Mouse (Mus musculus): Measurements from ENCODE around the gene Mtss1l. TPM values are rescaled to one million over a fixed set of nuclear protein-coding genes. Genes with fewer than 3 reads are reported as not detected.

Mtss1l gene
- polyA plus RNA-seq (2015; fragmentation: Nextera tagmentation; extraction: Ambion mirVana): 5.7 and 7.5 TPM in 2 replicates

DNA sequence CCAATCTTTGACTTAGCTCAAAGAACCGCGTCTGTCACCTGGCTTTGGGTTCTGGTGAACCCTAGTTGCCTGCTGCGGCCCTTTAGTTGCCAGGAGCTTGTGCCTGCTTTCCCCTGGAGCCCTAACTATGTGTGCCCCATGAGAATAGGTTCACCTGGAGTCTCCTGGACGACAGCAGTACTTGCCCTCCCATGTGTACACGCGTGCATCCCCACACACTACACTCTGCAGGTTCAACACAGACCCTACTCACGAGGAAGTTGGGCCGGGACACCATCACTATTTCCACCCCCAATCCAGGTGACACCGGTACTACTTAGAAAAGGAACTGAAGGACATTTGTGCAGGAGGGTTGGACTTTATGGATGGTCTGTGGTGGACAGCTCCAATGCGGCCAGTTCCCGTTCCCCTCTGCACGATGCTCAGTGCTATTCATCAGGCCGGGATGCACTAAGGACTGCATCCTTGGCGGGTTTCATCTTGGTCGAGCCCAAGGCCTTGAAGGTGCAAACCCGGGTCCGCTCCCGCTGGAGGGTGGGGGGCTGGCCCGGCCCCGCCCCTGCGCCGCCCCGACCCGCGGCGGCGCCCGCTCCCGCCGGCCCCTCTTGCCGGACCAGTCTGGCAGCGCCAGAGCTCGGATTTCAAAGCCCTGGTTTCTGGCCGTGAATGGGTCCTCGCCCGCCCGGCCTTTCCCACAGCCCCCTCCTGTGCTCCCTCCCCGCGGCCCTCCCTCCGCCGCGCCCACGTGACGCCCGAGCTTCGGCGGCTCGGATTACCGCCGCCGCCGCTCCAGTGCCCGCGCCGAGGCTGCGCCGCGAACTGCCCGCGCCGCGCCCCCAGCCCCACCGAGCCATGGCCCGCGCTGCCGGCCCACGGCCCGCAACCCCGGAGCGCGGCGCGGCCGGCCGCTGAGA lies at the start of gene Mtss1l:
Gene Mtss1l, plus strand, starts transcription at position 792 of the 914 bp plus-strand sequence.
- DNase-seq (ENCODE audit: low spot score): peak; percentile 87
- Histone ChIP-seq H3K36me3 (ENCODE audit: control insufficient read depth, insufficient read depth, low read length) (no peaks in the 10 kb centered on the region), H3K9me3 (ENCODE audit: control insufficient read depth, low read length) (no peaks in the 10 kb centered on the region), H3K4me1 (replicated peaks; ENCODE audit: control insufficient read depth, insufficient read depth) (peaks cover 8% of the 10 kb centered on the region), H3K9ac (ENCODE audit: low read length) (peak within 1 kb of the TSS; percentile 88), H3K27ac (replicated peaks) (peak within 1 kb of the TSS; percentile 94), H3K27me3 (ENCODE audit: control insufficient read depth, insufficient read depth, low read length) (no peaks in the 10 kb centered on the region), H3K4me3 (ENCODE audit: low read depth, low read length) (peak within 1 kb of the TSS; percentile 59), H3K4me2 (replicated peaks; ENCODE audit: low read depth) (peak within 1 kb of the TSS; percentile 69)
- ATAC-seq (ENCODE audit: low FRiP score, low TSS enrichment): peak; percentile 77
- TF ChIP-seq EP300 (optimal IDR thresholded peaks at IDR 0.05) (no peak), CTCF (IDR thresholded peaks at IDR 0.05; ENCODE audit: low read depth) (no peak)
- 6% methylated on average over 48 of the region's 75 CpGs for WGBS

DNA sequence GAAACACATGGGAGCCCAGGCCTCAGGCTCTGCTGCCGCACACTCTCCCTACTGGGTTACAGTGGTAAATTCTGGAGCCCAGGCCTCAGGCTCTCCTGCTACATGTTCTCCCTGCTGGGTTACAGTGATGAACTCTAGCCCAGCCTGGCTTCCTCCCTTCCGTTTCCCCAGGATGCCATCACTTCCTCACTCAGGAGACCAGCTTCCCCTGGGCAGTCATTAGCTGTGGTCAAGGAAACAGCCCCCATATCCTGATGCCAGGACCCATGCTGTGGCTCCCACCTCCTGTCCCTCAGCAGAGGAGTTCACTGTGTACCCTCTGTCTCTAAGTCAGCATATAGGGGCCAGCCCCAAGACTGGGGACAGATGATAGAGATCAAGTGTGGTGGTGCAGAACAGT lies 49.1 kb upstream of the Mtss1l start:
- TF ChIP-seq CTCF (IDR thresholded peaks at IDR 0.05; ENCODE audit: low read depth): no peak
- ATAC-seq (ENCODE audit: low FRiP score, low TSS enrichment) (no peak), DNase-seq (ENCODE audit: low spot score) (no peak)
- Histone ChIP-seq H3K9ac (ENCODE audit: low read length) (no peak overlapping the region), H3K27ac (replicated peaks) (0 out of 2 replicates have a peak overlapping the region, but pooled peaks have one; percentile 35), H3K4me2 (replicated peaks; ENCODE audit: low read depth) (no peak overlapping the region), H3K4me1 (replicated peaks; ENCODE audit: control insufficient read depth, insufficient read depth) (no peaks in the 10 kb centered on the region), H3K9me3 (ENCODE audit: control insufficient read depth, low read length) (no peaks in the 10 kb centered on the region), H3K4me3 (ENCODE audit: low read depth, low read length) (no peak overlapping the region), H3K27me3 (ENCODE audit: control insufficient read depth, insufficient read depth, low read length) (no peaks in the 10 kb centered on the region), H3K36me3 (ENCODE audit: control insufficient read depth, insufficient read depth, low read length) (peaks cover 6% of the 10 kb centered on the region)
- 91% methylated on average over 2 of the region's 2 CpGs for WGBS

DNA sequence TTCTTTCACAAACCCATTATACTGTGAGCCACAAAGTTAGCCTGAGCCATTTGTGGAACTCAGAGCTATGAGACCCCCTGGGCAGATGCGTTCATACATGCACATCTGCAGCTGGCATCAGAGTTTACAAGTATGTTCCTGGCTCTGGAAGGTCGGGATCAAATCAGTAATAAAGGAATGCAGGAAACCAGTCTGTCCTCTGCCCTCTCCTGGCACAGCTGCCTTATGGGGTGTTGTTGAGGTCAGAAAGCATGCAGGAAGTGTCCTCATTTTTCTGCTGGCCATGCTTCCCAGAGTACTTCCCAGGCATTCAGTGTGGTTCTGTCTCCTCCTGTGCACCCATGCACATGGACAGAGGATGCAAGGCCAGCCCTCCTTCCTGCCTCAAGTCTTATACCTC lies 48.1 kb upstream of the Mtss1l start:
- no peaks in the 10 kb centered on the region for H3K9me3 ChIP-seq (ENCODE audit: control insufficient read depth, low read length)
- no peak overlapping the region for H3K9ac ChIP-seq (ENCODE audit: low read length)
- no peak overlapping the region for H3K4me2 ChIP-seq (replicated peaks; ENCODE audit: low read depth)
- no peak for ATAC-seq (ENCODE audit: low FRiP score, low TSS enrichment)
- no peak for DNase-seq (ENCODE audit: low spot score)
- 74% methylated on average over 2 of the region's 2 CpGs for WGBS
- peaks cover 6% of the 10 kb centered on the region for H3K36me3 ChIP-seq (ENCODE audit: control insufficient read depth, insufficient read depth, low read length)
- no peak overlapping the region for H3K4me3 ChIP-seq (ENCODE audit: low read depth, low read length)
- H3K4me1 ChIP-seq (replicated peaks; ENCODE audit: control insufficient read depth, insufficient read depth): no peaks in the 10 kb centered on the region
- H3K27me3 ChIP-seq (ENCODE audit: control insufficient read depth, insufficient read depth, low read length): no peaks in the 10 kb centered on the region
- TF ChIP-seq CTCF (IDR thresholded peaks at IDR 0.05; ENCODE audit: low read depth): no peak
- TF ChIP-seq EP300 (optimal IDR thresholded peaks at IDR 0.05): no peak
- no peak overlapping the region for H3K27ac ChIP-seq (replicated peaks)

DNA sequence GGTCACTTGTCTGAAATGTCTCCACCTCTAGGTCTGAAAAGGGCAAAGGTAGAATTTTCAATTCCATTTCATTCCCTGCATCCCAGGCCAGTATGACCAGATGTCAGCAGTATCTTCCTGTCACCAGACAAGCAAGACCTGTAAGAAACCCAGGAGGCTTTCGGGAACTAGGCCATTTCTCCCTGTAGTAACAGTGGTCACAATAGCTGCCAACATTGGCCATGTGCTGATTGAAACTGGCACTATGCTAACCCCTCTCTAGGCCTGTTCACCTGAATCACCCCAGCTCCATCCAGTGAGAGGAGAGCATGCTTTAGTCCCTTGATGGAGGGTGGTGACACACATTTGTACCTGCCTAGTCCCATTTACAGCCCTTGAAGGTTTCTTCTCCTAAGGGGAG lies 46.7 kb upstream of the Mtss1l start:
- H3K4me1 ChIP-seq (replicated peaks; ENCODE audit: control insufficient read depth, insufficient read depth): no peaks in the 10 kb centered on the region

DNA sequence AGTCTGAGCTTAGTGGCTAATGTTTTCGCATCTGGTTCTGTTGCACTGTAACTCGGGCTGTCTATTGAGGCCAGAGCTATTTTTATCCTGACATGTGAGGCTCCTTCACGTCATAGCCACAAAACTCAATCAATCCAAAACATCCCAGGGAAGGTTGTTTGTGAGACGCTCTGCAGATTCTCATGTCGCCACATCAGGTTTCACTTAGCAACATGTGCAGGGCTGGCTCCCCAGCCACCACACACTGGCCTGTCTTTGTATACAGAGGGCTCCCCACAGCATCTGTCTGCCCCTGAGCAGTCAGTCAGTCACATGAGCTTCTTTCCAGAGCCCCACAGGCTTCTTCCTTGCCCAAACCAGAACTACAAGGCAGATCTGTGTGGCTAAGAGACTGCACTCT lies 44.6 kb upstream of the Mtss1l start:
- Histone ChIP-seq H3K4me2 (replicated peaks; ENCODE audit: low read depth) (no peak overlapping the region), H3K9me3 (ENCODE audit: control insufficient read depth, low read length) (no peaks in the 10 kb centered on the region), H3K4me1 (replicated peaks; ENCODE audit: control insufficient read depth, insufficient read depth) (no peaks in the 10 kb centered on the region), H3K36me3 (ENCODE audit: control insufficient read depth, insufficient read depth, low read length) (peaks cover 9% of the 10 kb centered on the region), H3K9ac (ENCODE audit: low read length) (no peak overlapping the region), H3K27me3 (ENCODE audit: control insufficient read depth, insufficient read depth, low read length) (no peaks in the 10 kb centered on the region), H3K27ac (replicated peaks) (peak overlapping the region; percentile 1; the same call in 1 of the 2 replicates), H3K4me3 (ENCODE audit: low read depth, low read length) (no peak overlapping the region)
- ATAC-seq (ENCODE audit: low FRiP score, low TSS enrichment) (peak; percentile 68; the same call in 1 of the 2 replicates), DNase-seq (ENCODE audit: low spot score) (no peak)
- TF ChIP-seq EP300 (optimal IDR thresholded peaks at IDR 0.05): no peak
- no peak for TF ChIP-seq CTCF (IDR thresholded peaks at IDR 0.05; ENCODE audit: low read depth)
- WGBS: 60% methylated on average over 5 of the region's 5 CpGs

More for the DNA sequence above, 46.7 kb upstream of the Mtss1l start:
- H3K9ac ChIP-seq (ENCODE audit: low read length): no peak overlapping the region
- H3K27ac ChIP-seq (replicated peaks): no peak overlapping the region
- TF ChIP-seq CTCF (IDR thresholded peaks at IDR 0.05; ENCODE audit: low read depth) (no peak), EP300 (optimal IDR thresholded peaks at IDR 0.05) (no peak)
- ATAC-seq (ENCODE audit: low FRiP score, low TSS enrichment): no peak
- no peak overlapping the region for H3K4me3 ChIP-seq (ENCODE audit: low read depth, low read length)
- H3K4me2 ChIP-seq (replicated peaks; ENCODE audit: low read depth): no peak overlapping the region
- no peaks in the 10 kb centered on the region for H3K9me3 ChIP-seq (ENCODE audit: control insufficient read depth, low read length)
- DNase-seq (ENCODE audit: low spot score): no peak
- H3K36me3 ChIP-seq (ENCODE audit: control insufficient read depth, insufficient read depth, low read length): peaks cover 9% of the 10 kb centered on the region
- H3K27me3 ChIP-seq (ENCODE audit: control insufficient read depth, insufficient read depth, low read length): no peaks in the 10 kb centered on the region
- WGBS: 100% methylated on average over 1 of the region's 1 CpGs

DNA sequence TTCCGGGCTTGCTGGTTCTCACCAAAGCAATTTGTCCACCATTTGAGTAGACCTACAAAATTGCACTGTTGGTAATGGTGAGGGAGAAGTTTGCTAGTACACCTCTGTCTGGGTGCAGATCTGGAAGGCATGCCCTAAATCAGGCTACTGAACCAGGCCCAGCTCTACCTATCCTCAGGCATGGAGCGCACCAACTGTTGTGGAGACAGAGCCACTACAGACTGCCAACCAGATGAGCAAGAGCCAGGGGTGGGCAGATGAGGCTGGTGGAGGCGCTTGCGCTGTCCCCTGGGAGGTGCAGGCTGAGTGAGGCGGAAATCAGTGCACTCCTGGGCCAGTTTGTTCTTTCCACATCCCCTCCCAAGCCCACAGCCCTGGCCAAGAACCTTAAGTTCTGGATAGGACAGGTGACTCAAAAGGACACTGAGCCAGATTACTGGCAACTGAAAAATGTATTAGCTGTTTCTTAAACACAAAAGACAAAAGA lies 44.1 kb upstream of the Mtss1l start:
- H3K4me3 ChIP-seq (ENCODE audit: low read depth, low read length): no peak overlapping the region
- no peaks in the 10 kb centered on the region for H3K9me3 ChIP-seq (ENCODE audit: control insufficient read depth, low read length)
- H3K4me1 ChIP-seq (replicated peaks; ENCODE audit: control insufficient read depth, insufficient read depth): no peaks in the 10 kb centered on the region
- H3K36me3 ChIP-seq (ENCODE audit: control insufficient read depth, insufficient read depth, low read length): peaks cover 9% of the 10 kb centered on the region
- no peaks in the 10 kb centered on the region for H3K27me3 ChIP-seq (ENCODE audit: control insufficient read depth, insufficient read depth, low read length)
- no peak for TF ChIP-seq CTCF (IDR thresholded peaks at IDR 0.05; ENCODE audit: low read depth)
- ATAC-seq (ENCODE audit: low FRiP score, low TSS enrichment): no peak
- 94% methylated on average over 5 of the region's 5 CpGs for WGBS
- no peak overlapping the region for H3K9ac ChIP-seq (ENCODE audit: low read length)
- DNase-seq (ENCODE audit: low spot score): no peak
- H3K4me2 ChIP-seq (replicated peaks; ENCODE audit: low read depth): no peak overlapping the region
- peak overlapping the region; percentile 1; the same call in 1 of the 2 replicates for H3K27ac ChIP-seq (replicated peaks)

Data from stomach, postnatal 0 days (tissue).